Mouse (Mus musculus): ENCODE data around the gene Vmn1r121. TPM values are rescaled to one million over a fixed set of nuclear protein-coding genes. Genes with fewer than 3 reads are reported as not detected.
"Not testable (repeated sequence)": the region's sequence is repeated elsewhere in the genome, so short reads cannot be mapped to it uniquely, and the experiment has no call there.

Vmn1r121 gene
- polyA plus RNA-seq (2015; fragmentation: Nextera tagmentation; extraction: Ambion mirVana): not detected in 2 replicates

- not testable (repeated sequence) for H3K4me3 ChIP-seq; H3K9ac ChIP-seq; H3K4me2 ChIP-seq; H3K27me3 ChIP-seq (replicated peaks); H3K27ac ChIP-seq; H3K4me1 ChIP-seq; H3K9me3 ChIP-seq; H3K36me3 ChIP-seq (replicated peaks); ATAC-seq (replicated peaks)
- 77% methylated on average over 5 of the region's 5 CpGs for WGBS
Observed at GRCm38 (mm10) chr7:21098413-21098812, at the start of gene Vmn1r121. Vmn1r121 (minus strand) TSS chr7:21098513.

- 67% methylated on average over 3 of the region's 3 CpGs for WGBS
- not testable (repeated sequence) for H3K4me2 ChIP-seq; H3K9me3 ChIP-seq; ATAC-seq (replicated peaks); H3K4me1 ChIP-seq; H3K27ac ChIP-seq; H3K36me3 ChIP-seq (replicated peaks); H3K27me3 ChIP-seq (replicated peaks); H3K9ac ChIP-seq; H3K4me3 ChIP-seq
Observed at GRCm38 (mm10) chr7:21134028-21134427, 35.7 kb upstream of the Vmn1r121 start, which contains the start of gene Vmn1r122. Vmn1r122 (minus strand) TSS chr7:21134128.

- not testable (repeated sequence) for H3K4me2 ChIP-seq; H3K4me1 ChIP-seq; H3K9ac ChIP-seq; ATAC-seq (replicated peaks); H3K9me3 ChIP-seq; H3K36me3 ChIP-seq (replicated peaks); H3K27me3 ChIP-seq (replicated peaks); H3K4me3 ChIP-seq; H3K27ac ChIP-seq
- 82% methylated on average over 1 of the region's 1 CpGs for WGBS
Observed at GRCm38 (mm10) chr7:21053684-21054083, 44.6 kb downstream of the Vmn1r121 start, which contains the start of gene Vmn1r120. Vmn1r120 (minus strand) TSS chr7:21053784.

Other genes with a start within 250 kb of the Vmn1r121 start
- not detected in 2 replicates for gene Vmn1r116, start 226.3 kb downstream of the Vmn1r121 start, polyA plus RNA-seq (2015; fragmentation: Nextera tagmentation; extraction: Ambion mirVana)
- gene Vmn1r117, start 214.4 kb downstream of the Vmn1r121 start, polyA plus RNA-seq (2015; fragmentation: Nextera tagmentation; extraction: Ambion mirVana): not detected in 2 replicates
- gene Vmn1r118, start 186.2 kb downstream of the Vmn1r121 start, polyA plus RNA-seq (2015; fragmentation: Nextera tagmentation; extraction: Ambion mirVana): not detected in 2 replicates
- gene Vmn1r119, start 86.1 kb downstream of the Vmn1r121 start, polyA plus RNA-seq (2015; fragmentation: Nextera tagmentation; extraction: Ambion mirVana): not detected in 2 replicates
- not detected in 2 replicates for gene Vmn1r120, start 44.7 kb downstream of the Vmn1r121 start, polyA plus RNA-seq (2015; fragmentation: Nextera tagmentation; extraction: Ambion mirVana)
- not detected in 2 replicates for gene Vmn1r122, start 35.6 kb upstream of the Vmn1r121 start, polyA plus RNA-seq (2015; fragmentation: Nextera tagmentation; extraction: Ambion mirVana)
- gene Vmn1r123, start 63.7 kb upstream of the Vmn1r121 start, polyA plus RNA-seq (2015; fragmentation: Nextera tagmentation; extraction: Ambion mirVana): not detected in 2 replicates
- gene Gm5157, start 91.9 kb upstream of the Vmn1r121 start, polyA plus RNA-seq (2015; fragmentation: Nextera tagmentation; extraction: Ambion mirVana): not detected in 2 replicates
- not detected in 2 replicates for gene Vmn1r124, start 162.1 kb upstream of the Vmn1r121 start, polyA plus RNA-seq (2015; fragmentation: Nextera tagmentation; extraction: Ambion mirVana)
- not detected in 2 replicates for gene Vmn1r125, start 173.7 kb upstream of the Vmn1r121 start, polyA plus RNA-seq (2015; fragmentation: Nextera tagmentation; extraction: Ambion mirVana)
- gene Vmn1r126, start 203.0 kb upstream of the Vmn1r121 start, polyA plus RNA-seq (2015; fragmentation: Nextera tagmentation; extraction: Ambion mirVana): not detected in 2 replicates
- not detected in 2 replicates for gene Vmn1r127, start 221.3 kb upstream of the Vmn1r121 start, polyA plus RNA-seq (2015; fragmentation: Nextera tagmentation; extraction: Ambion mirVana)